In genomic region chr4:104366894-104367740, GRCm38 (mm10) we compare ENCODE assay signal across 9 mouse cellular contexts.
DNase-seq lines count a peak whose midpoint lies in the region; ATAC-seq and TF ChIP-seq lines count a peak whose summit lies in the region.
"Had no signal": no experiment of that assay in that cellular context is flagged by ENCODE, and none has a peak within 500 bp of the region (broad histone marks: within the 10 kb centered on the region; RNA-seq: fewer than 3 reads in every experiment).

No protein-coding gene starts in this region.

- peak overlapping the region; percentile 55 for H3K4me2 ChIP-seq in liver, embryonic 14.5 days (ENCODE audit: low read depth)

- H3K36me3 ChIP-seq in forebrain, embryonic 10.5 days (replicated peaks): no peaks in the 10 kb centered on the region
- no peaks in the 10 kb centered on the region for H3K36me3 ChIP-seq in liver, embryonic 14.5 days (replicated peaks; ENCODE audit: control insufficient read depth, insufficient read depth, low read depth)

- H3K27ac ChIP-seq in forebrain, embryonic 10.5 days: peak overlapping the region; percentile 89
- H3K27ac ChIP-seq in liver, embryonic 14.5 days: no peak overlapping the region

- peak; percentile 3 for DNase-seq in thymus, postnatal 14 days
- DNase-seq in thymus, postnatal 10 days (ENCODE audit: low spot score in 2 of 2): no peak
- peak; percentile 70 for DNase-seq in forebrain, embryonic 10.5 days (ENCODE audit: extremely low spot score, low spot score)
- DNase-seq in heart, postnatal 10 days: peak; percentile 35 to 50
- peak; percentile 82 for DNase-seq in layer of hippocampus, adult 11-12 months (ENCODE audit: low spot score)
- no peak for DNase-seq in liver, embryonic 14.5 days (ENCODE audit: low read depth in 3 of 3, low spot score in 3 of 3)
- peak; percentile 21 for DNase-seq in ovary, postnatal 10 days (ENCODE audit: low spot score)
- DNase-seq in spleen, postnatal 4 days (ENCODE audit: low spot score in 2 of 2): no peak

- TF ChIP-seq EP300 in liver, embryonic 14.5 days (IDR thresholded peaks at IDR 0.05; ENCODE audit: low read depth): no peak

- TF ChIP-seq CTCF in liver, embryonic 14.5 days (IDR thresholded peaks at IDR 0.05; ENCODE audit: low read depth): no peak

- under 1% methylated on average over 83 of the region's 94 CpGs for WGBS in forebrain, embryonic 10.5 days
- under 1% methylated on average over 81 of the region's 94 CpGs for WGBS in liver, embryonic 14.5 days (ENCODE audit: insufficient replicate concordance)

- H3K4me3 ChIP-seq in forebrain, embryonic 10.5 days: peak overlapping the region; percentile 84
- H3K4me3 ChIP-seq in liver, embryonic 14.5 days (ENCODE audit: insufficient read depth in 1 of 2, low read depth in 2 of 2, low read length in 2 of 2): peak overlapping the region; percentile 38 to 50

- peak; percentile 50; the same call in 1 of the 2 replicates for ATAC-seq in liver, embryonic 14.5 days (ENCODE audit: insufficient read depth)

- H3K9ac ChIP-seq in liver, embryonic 14.5 days (replicated peaks): no peak overlapping the region

- H3K27me3 ChIP-seq in forebrain, embryonic 10.5 days (ENCODE audit: poor library complexity, severe bottlenecking): peaks cover 78% of the 10 kb centered on the region
- peaks cover 44% of the 10 kb centered on the region for H3K27me3 ChIP-seq in liver, embryonic 14.5 days (ENCODE audit: control insufficient read depth, insufficient read depth, low read length)
- H3K27me3 ChIP-seq: CH12.LX had no signal

- peaks cover 46% of the 10 kb centered on the region for H3K4me1 ChIP-seq in forebrain, embryonic 10.5 days
- H3K4me1 ChIP-seq in liver, embryonic 14.5 days (replicated peaks; ENCODE audit: control insufficient read depth in 2 of 2, insufficient read depth in 2 of 2, low read length in 1 of 2): no peaks in the 10 kb centered on the region

- no peaks in the 10 kb centered on the region for H3K9me3 ChIP-seq in forebrain, embryonic 10.5 days
- H3K9me3 ChIP-seq in liver, embryonic 14.5 days (ENCODE audit: control insufficient read depth, low read length): no peaks in the 10 kb centered on the region

- intact Hi-C loops in heart, postnatal 10 days (cut with DNase I): no loop called here

Comparison
In these comparisons a context has a peak if more than half of its experiments do, and no peak if none do; other contexts are left out.
1. DNase-seq: peak in thymus, postnatal 14 days (single experiment), forebrain, embryonic 10.5 days (single experiment), heart, postnatal 10 days (2 of 2), layer of hippocampus, adult 11-12 months (single experiment) and ovary, postnatal 10 days (single experiment); none in thymus, postnatal 10 days (0 of 2), liver, embryonic 14.5 days (0 of 3) and spleen, postnatal 4 days (0 of 2).